Mouse (Mus musculus) gonadal fat pad, adult 2 months (tissue): ENCODE measurements at regions not wholly inside any gene's neighbourhood (a gene's known extent, or its start where the extent isn't known, plus 50 kb on each side); places are given as distances from the start of the nearest gene placed in this dataset.
A peak's percentile ranks its signal among the peaks of the same experiment; 100 is the strongest.

Source experiments
- DNase-seq: peaks from one replicate; pipeline ENCODE4 v3.0.0-alpha.2; 2012; ENCODE audit warnings: low read depth

DNA sequence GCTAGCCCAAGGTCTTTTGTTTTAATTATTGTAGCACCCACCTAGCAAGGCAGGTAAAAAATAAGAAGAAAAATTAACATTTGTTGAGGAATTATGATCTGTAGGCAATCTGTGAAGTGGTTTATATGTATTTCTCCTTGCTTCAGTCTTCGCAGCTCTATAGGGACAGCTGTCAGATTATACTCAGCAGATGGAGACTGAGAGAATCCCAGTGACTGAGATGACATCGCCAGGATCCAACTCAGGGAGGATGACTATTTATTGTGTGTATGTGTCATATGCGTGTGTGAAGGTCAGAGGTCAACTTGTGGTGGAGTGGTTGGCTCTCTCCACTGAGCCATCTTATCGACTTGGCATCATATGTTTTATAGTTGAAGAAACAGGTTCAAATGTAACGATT is 362.0 kb upstream of the Chd6 start:
- no peak for DNase-seq

DNA sequence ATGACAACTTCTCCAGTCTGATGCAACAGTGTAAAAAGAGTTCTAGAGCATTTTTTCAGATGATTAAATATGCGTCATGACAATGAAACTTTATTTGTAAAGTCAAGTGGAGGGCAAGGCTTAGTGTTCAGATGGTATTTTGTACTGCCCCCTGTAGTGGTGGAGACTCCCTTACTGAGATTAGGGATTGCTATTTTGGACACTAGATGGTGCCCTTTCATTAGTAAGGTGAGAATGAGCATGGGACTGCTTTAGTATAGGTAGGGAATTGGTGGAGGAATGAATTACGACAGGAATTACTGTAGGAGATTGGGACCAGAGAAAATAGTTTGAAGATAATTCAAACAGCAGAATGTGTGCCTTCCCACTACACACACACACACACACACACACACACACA is 361.1 kb upstream of the Chd6 start:
- DNase-seq, result no peak

DNA sequence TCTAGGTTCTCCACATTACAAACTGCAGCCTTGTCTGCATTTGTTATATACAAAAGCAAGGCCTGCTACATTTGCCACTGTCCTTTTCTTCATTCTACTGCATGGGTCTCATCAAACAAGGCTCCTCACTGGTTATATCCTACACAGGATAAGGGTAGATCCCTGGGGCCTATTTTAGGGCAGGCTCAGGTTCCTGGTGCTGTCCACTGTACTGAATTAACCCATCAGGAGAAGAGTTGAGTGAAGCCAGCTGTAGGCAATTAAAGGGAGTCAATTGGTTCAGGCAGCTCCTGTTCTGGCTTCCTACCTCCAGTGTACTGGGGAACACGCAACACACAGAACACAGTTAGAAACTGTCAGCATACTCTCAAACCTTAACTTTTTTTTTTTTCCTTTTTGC is 358.2 kb upstream of the Chd6 start:
- DNase-seq, result no peak

DNA sequence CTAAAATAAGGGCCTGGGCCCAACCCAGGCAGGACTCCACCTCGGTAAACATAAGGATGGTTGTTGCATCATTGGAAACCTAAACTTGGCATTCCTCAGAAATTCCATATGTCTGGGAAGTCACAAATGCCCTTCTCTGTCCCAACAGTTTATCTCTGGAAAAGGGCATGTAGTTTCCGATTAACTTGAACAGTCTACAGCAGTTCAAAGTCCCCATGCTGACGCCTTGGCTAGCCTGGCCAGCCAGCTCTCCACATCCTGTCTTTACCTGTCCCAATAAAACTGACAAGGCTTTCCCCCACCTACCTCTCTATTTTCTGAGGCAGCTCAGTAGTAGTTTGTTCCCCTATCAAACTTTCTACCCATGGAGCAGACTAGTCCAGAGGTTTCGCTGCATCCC is 351.7 kb upstream of the Chd6 start:
- DNase-seq, result no peak

DNA sequence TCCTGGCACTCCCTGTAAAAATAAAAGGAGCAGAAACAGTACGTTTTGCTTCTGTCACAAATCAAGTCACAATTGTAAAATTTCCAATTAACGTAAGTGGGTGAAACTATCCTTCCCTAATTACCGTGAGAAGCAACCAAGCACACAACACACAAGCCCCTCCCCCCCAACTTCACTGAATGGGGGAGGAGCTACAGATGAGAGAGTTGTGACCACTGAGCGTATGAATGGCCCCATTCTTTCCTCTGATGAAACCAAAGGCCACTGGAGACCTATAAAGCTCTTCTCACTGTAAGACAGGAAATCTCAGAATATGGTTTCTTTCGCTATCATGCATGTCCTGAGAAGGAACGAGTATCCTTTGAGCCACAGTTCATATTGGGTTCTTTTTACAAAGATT is 345.6 kb upstream of the Chd6 start:
- DNase-seq, result no peak

DNA sequence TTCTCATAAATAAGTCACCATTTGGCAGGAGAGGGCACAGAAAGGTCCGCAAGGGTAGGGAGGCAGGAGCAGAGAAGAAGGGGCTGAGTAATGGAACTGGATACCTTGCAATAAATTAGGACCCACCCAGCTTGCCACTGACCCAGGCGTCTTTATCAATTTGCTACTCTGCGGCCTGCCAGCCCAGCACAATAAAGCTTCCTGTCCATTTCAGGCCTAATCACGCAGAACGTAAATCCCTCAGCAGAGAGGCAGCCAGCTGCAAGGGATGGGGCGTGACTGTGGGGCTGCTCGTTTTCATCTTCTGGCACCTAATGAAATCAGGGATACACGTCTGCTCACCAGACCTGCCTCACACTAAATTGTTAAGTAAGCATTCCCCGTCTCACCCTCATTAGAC is 324.9 kb upstream of the Chd6 start:
- no peak for DNase-seq

DNA sequence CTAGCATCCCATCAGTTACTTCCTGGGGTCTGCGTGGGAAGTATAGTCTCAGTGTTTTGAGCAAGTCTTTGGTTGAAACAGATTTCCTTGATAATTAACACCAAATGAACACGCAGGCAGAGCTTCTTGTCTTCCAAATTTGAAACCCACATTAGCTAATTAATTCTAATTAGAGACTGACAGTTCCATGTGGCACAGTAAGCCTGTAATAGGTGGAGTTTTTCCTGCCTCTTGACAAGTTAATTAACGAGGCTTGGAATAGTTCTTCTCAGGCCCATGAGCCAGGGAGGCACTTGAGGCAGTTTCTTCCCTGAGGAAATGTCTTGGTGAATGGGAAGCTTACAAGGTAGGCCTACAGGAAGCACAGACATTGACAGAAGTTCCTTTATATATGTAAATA is 320.4 kb upstream of the Chd6 start:
- no peak for DNase-seq

DNA sequence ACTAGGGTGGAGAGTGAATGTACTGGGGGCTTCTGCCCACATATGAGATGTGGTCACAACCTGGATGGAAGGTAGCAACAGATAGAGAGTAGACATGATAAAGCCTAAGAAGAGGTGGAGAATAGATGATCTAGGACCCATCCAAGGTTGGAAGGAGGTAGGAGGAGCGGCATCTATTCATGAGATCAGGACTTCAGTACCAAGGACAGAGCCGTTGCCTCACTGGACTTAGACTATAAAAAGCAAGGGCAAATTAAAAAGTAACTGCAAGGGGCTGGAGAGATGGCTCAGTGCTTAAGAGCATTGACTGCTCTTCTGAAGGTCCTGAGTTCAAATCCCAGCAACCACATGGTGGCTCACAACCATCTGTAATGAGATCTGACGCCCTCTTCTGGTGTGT is 316.7 kb upstream of the Chd6 start:
- DNase-seq, result no peak

DNA sequence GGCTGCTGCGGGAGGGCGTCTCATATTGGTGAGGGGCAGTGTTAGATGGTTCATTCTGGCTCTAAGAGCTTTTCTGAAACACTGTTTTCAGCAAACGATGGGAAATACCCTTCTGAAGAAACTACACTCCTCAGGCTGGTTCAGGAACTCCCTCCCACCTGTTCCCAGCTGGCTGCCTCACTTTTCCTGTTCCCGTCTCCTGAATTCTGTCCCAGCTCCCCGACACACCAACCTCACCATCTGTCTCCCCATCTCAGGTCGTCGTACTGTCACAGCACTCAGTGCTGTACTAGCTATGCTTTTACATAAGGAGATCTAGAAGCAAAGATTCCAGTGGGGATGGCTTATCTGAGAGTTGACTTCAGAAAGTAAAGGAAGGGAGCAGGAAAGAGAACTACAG is 309.2 kb upstream of the Chd6 start:
- no peak for DNase-seq

DNA sequence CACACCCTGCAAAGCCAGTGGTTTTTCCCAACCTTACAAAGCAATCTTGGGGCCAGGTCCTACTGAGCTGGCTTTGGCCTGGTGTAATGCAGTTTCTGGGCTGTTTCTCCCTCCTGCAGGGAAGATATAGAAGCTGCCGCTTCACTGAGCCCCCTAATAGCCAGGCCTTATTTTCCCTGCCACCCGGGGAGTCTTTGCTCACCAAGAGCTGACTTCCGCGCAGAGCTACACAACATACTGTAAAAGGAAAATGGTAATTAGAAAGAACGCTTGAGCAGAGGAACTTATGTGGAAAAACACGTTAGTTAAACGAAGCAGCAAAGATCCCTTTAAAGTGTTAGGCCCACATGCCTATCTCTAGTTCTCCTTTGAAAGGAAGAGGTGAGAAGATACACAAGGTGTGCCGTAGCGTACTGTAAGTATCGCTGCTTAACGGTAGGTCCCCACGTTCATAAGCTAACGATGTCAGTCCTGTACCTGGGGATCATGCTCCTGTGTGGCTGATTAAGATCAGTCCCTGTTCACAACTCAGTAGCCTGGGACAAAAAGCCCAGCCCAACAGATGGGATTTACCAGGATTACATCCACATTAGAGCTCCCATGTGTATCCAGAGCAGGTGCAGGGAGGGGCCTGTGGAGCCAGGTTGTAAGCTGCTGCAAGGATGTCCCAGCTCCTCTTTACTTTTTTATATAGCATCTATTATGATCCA is 307.5 kb upstream of the Chd6 start:
- DNase-seq, result no peak

DNA sequence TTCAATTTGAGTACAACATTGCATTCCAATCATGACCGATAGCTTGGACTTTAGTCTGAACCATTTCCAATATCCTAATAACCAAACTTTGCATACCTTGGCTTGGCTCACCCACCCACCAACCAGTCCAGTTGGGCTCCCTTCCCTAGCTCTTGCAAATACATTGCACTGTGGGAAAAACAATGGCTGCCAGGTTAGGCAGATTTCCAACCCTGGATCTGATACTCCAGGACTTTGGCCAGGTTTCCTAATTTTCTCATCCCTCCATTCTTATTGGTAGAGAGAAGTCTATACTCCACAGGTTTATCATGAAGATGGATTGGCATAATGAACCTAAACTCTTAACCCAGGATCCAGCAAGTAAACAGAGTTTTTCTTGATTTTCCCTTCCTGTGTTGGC is 299.4 kb upstream of the Chd6 start:
- DNase-seq, result no peak

DNA sequence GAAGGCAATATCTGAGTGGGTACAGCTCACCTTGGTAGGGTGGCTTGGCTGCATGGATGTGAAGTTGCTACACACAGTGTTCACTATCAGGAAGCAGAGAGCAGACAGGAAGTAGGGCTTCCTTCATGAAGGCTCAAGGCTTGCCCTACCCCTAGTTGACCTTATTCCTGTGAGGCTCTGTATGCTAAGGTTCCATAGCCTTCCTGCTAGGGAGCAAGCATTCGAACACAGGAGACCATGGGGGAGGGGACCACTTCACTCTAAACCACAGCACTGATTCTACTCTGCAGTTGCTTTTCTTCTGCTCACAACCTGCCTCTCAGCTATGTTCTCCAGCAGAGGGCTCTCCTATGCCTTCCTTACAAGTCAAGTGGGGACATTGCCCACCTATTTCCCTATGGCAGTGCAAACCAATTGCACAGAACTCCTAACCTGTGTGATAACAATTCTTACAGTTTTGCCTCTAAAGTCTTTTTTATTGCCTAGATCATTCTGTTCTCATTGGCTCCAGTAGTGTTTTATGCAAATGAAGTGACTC is 297.0 kb upstream of the Chd6 start:
- DNase-seq, result no peak

DNA sequence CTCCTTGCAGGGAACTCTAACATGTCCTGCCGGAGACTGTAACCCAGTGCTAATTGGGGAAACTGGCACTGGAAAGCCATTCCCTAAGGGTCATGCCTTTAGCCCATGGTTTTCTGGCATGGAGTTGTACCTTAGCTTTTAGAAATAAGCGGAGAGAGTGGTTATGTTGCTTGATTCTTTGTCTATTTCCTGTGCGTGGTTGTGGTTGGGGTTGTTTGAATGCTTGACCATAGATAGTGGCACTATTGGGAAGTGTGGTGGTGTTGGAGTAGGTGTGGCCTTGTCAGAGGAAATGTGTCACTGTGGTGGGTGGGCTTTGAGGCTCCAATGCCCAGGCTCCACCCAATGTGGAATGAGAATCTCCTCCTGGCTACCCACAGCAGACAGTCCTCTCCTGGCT is 289.2 kb upstream of the Chd6 start:
- DNase-seq, result no peak

DNA sequence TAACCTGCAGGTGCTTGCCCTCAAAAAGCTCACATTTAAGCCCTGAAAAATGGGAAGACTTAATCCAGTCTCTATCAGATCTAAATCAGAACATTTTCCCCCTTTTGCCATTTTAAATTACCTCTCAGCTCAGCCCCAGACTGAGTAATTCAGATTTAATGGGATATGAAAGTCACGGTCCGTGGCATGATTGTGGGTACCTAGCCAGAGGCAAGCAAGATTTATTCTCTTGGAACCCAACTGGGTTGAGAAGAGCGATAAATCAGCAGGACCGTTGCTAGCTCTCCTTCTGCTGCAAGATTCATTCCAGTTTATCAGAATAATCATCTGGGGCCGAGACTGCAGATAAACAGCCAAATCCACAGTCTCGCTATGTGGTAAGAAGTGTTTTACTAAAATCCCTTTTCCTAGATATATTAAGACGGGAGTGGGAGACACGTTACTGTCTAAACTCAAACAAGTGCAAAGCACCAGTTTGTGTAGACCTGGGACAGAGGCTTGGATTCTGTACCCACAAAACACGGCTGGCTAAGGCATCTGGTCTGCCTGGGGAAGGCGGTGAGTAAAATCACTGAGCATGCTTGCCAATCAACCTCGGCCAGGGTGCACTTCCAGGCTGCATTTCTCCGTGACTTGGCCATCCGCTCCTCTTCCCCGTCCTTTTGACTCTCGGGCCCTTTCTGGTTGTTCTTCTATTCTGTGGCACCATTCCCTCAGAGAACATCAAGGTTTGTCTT is 282.2 kb upstream of the Chd6 start:
- DNase-seq, result no peak

DNA sequence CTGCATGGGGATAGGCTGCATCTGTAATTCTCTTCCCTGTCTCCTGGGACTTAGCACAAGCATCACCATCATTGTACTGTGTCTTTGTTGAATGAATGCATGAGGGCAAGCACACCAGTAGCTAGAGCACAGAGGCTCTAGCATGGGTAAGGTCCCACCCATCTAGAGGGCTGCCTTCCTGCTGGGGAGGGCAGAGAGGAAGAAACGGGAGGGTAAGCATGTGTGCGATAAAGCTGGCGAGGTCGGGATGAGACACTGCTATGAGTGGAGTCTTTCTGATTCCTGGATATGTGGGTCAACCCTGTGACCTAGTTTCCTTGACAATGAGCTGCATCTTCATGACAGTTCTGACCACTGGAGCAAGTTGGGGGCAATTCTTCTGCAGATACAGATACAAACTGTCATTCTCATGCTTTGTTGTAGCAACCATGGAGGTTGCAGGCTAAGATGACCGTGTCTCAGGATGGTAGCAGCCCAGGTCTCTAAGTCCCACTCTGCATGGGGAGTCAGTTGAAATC is 280.5 kb upstream of the Chd6 start:
- DNase-seq, result no peak

DNA sequence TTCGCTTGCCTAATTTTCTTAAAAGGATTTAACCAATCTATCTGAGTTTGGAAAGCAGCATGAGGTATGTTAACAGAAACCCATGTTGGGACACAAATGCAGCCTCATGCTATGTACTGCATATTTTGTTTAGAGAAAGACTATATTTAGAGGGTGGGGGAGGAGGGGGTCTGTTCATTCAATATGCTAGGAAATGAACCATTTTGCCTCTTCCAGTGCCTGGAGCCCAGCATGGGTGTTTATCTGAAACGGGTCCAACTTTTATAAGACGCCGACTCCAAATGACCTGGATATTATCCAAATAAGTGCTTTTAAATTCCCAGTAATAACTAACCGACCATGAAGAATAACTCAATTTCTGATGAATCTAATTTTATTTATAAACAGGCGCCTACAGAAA is 278.2 kb upstream of the Chd6 start:
- no peak for DNase-seq

DNA sequence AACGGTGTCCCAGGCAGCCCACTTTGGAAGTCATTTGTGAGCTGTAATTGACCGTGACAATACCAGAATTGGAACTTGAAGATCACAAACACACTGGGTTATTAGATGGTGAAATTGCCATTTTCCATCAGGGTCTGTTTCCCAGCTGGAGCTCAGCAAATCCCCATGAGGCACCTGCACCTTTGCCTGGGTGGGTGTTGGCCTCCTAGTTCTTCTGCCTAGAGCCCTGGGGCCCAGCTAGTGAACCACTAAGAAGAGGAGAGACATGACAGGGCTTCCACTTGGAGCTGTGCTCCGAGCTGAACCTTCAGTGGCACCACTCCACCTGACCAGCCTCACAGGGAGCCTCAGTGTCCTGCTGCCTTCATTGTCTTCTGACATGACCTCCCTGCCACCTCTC is 273.5 kb upstream of the Chd6 start:
- no peak for DNase-seq

DNA sequence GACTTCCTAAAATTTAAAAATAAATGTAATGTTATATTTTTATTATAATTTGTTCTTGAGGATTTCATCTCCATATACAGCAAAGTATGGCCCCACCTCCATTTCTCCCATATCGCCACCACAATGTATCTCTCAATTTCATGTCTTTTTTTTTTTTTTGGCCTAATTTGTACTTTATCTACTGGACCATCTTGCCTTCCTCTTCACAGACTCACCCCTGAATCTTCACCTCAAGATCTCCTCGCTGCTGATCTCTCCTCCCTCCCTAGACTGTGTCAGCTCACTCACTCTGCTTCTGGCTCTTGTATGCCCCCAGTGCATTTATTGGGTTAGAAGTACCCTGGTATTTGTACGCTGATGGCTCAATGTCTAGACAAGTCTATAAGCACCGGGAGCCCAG is 269.4 kb upstream of the Chd6 start:
- DNase-seq, result no peak

DNA sequence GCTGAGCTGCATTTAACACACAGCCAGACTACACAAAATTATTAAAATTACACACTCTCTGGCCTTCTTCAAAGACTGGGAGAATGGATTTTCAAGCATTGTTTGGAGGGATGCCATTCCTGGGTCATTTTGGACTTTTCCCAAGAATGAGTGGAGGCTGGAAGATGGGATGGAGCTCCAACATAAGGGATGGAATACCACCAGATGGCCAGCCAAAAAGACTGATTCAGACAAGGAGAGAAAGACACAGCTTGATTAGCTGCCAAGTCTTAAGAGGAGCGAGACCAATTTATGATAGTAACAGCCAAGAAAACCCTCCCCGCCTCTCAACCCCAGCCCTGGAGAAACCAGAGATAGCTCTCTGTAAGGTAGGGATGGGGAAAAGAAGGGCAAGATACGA is 253.4 kb upstream of the Chd6 start:
- no peak for DNase-seq

DNA sequence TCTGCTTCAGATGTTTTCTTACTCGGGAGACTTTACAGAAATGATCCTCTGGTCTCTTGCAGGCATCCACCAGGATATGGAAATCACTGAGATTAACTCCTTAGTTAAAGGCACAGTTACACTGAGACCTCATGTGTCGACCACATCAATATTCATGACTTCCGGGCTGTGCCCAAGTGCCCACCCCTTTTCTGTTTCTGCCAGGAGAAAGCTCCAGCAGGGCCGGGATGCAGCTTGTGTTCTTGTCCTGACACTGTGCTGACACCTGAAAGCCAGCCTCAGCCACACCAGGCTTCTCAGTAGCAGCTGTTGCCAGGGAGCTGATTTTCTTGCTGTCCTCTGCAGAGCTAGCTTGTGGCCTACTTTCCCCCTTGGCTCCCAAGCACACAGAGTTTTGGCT is 240.2 kb upstream of the Chd6 start:
- no peak for DNase-seq

DNA sequence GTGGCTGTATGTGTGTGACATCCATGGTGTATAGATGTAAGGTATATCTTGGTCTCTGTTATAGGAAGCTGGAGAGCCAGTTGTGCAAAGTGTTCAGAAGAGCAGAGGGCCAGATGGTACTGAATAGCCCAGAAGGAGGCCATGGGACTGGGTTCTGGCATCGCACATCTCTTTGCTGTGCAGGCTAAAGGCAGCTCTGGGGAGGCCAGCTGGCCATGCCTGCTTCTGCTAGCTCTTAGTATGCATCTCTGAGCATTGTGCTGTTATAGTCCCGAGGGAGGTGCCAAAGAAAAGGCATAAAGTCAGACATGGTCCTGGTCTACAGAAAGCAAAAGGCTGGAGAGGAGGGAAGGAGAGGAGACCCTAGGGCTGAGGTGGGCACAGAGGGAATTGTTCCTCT is 235.1 kb upstream of the Chd6 start:
- DNase-seq, result no peak

DNA sequence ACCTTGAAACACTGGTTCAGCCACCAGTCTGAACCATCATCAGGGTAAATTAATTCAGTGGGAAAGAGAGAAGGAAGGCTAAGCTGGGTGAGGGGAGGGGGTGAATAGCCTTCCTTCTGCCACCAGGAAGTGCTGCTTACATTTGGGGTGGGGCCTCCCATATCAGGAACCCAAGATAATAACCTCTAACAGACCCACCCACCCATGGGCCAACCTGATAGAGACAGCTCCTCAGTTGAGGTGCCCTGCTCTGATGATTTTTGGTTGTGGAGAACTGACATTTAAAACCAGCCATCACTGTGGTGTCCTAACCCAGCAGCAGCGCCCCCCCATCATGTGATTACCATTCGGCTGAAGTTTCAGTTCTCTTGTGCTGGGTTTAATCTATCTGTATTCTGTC is 233.8 kb upstream of the Chd6 start:
- DNase-seq, result no peak

DNA sequence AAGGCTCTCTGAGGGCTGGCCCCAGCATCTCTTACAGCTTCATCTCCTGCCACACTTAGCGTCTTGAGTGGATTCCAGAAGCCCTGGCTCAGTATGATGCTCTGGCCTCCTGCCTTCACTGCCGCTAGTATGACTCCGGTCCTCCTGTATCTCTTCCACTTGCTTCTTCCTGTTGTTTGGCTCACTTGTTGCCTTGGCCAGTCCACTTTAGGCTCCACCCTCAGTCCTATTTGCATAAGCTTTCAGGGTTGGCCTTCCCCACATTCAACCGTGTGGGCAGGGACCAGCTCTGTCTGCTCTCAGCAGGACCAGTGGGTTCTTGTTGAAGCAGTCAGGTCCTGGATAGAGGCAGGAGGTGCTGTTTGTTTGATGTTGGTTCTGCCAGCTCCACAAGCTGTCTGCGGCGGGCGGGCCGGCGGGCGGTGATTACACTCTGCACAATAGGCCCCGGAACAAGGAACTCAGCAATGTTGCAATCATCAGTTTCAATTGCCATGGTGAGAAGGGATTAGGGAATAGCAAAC is 232.6 kb upstream of the Chd6 start:
- peak; percentile 1 for DNase-seq
